Mouse (Mus musculus) left cerebral cortex, adult 8-10 months (tissue): ENCODE results near the gene B4galt3. TPM values are rescaled to one million over a fixed set of nuclear protein-coding genes. Genes with fewer than 3 reads are reported as not detected.

Experiments
- DNase-seq, 2 experiments: peaks; one replicate each; pipeline ENCODE4 v3.0.0; 2022; ENCODE audit warnings: low spot score in 2 of 2
- total RNA-seq, 4 experiments: library from RNA; stranded (reverse); gene quantifications; 2 replicates each; pipeline ENCODE4 v1.2.4; 2022

B4galt3 gene
- total RNA-seq, 4 experiments from 2014 or later, result 60.7 to 69.2 (median 63.4) TPM

- peak in 1 of 2 experiments; percentile 61 for DNase-seq
These were observed 6.9 kb upstream of the B4galt3 start for GRCm38 (mm10) chr1:171263185-171263611.

GRCm38 (mm10) chr1:171263666-171264461 is 6.3 kb upstream of the B4galt3 start:
- no peak for DNase-seq

GRCm38 (mm10) chr1:171265971-171266744 is 4.0 kb upstream of the B4galt3 start:
- peak in 1 of 2 experiments; percentile 56 for DNase-seq

- no peak for DNase-seq
These were observed 1.8 kb upstream of the B4galt3 start for GRCm38 (mm10) chr1:171268341-171268740.

- DNase-seq, result no peak
These were observed 409 bp downstream of the B4galt3 start for GRCm38 (mm10) chr1:171270573-171270900.

GRCm38 (mm10) chr1:171271196-171271595 is 1.1 kb downstream of the B4galt3 start:
- no peak for DNase-seq

- no peak for DNase-seq
These were observed 1.5 kb downstream of the B4galt3 start for GRCm38 (mm10) chr1:171271622-171272021.

GRCm38 (mm10) chr1:171272086-171272485 is 2.0 kb downstream of the B4galt3 start:
- DNase-seq, result no peak

- DNase-seq, result no peak
These were observed 4.0 kb downstream of the B4galt3 start for GRCm38 (mm10) chr1:171274171-171274570.

- DNase-seq, result no peak
These were observed 5.1 kb downstream of the B4galt3 start for GRCm38 (mm10) chr1:171275144-171275734.

GRCm38 (mm10) chr1:171276110-171276748 is 6.1 kb downstream of the B4galt3 start:
- no peak for DNase-seq

GRCm38 (mm10) chr1:171277736-171278135 is 7.6 kb downstream of the B4galt3 start:
- no peak for DNase-seq

GRCm38 (mm10) chr1:171278436-171278835 is 8.3 kb downstream of the B4galt3 start:
- DNase-seq, result no peak

GRCm38 (mm10) chr1:171279012-171279705 is 9.0 kb downstream of the B4galt3 start:
- DNase-seq, result peak in 1 of 2 experiments; percentile 5

- DNase-seq, result no peak
These were observed 9.6 kb downstream of the B4galt3 start for GRCm38 (mm10) chr1:171279721-171280120.

- peak in 1 of 2 experiments; percentile 7 for DNase-seq
These were observed 10.3 kb downstream of the B4galt3 start for GRCm38 (mm10) chr1:171280250-171280915.

- peak; percentile 75 to 95 for DNase-seq
These were observed 10.9 kb downstream of the B4galt3 start, which contains the start of gene Ppox for GRCm38 (mm10) chr1:171280916-171281527. Gene Ppox, minus strand, starts transcription at chr1:171281186.

- peak; percentile 43 to 74 for DNase-seq
These were observed 11.4 kb downstream of the B4galt3 start for GRCm38 (mm10) chr1:171281528-171281923.

- peak in 1 of 2 experiments; percentile 18 for DNase-seq
These were observed 12.1 kb downstream of the B4galt3 start for GRCm38 (mm10) chr1:171282086-171282805.
